Mouse (Mus musculus): ENCODE measurements around the gene Ado.

Gene Ado

GRCm38 (mm10) chr10:67535972-67536371, 12.8 kb downstream of the Ado start:
- DNase-seq = peak; percentile 65

DNA sequence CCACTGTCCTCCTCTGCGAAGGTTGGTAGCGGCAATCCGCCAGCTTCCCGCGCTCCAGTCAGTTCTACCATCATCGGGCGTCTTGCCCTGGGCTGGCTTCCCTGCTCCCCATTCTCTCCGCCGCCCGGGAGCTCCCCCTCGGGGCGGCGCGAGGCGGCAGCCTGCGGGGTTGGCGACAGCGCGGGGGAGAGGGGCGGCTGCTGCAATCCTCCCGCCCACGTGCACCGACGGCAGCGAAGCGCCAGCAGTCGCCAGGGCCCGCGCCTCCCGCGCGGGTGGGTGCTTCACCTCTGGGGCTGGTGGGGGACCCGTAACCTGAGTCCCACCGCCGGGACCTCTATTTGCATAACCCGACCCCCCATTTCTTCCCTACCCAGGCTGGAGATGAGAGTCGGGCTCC, 13.5 kb downstream of the Ado start, which contains the start of gene Egr2:
TSS of gene Egr2 (plus strand) at position 220 of the 400 bp plus-strand sequence.
- DNase-seq = no peak

DNA sequence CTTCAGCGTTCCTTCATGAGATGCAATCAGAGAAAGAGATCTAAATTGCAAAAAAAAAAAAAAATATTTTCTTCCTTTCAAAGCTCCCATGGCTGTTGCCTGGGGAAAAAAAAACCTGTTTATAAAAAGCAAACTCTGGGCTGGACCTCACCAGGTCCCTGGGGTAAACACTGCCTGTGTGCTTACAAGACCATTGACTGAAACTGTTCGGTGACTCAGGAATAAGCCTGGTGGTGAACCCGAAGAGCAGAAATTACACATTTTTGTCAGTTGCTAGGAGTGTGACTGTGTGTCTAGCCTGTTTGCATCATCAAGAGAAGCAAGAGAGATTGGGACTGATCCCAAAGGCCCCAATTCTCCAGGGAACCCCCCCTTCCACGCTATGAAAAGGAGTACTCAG, 19.0 kb downstream of the Ado start:
- DNase-seq = no peak

DNA sequence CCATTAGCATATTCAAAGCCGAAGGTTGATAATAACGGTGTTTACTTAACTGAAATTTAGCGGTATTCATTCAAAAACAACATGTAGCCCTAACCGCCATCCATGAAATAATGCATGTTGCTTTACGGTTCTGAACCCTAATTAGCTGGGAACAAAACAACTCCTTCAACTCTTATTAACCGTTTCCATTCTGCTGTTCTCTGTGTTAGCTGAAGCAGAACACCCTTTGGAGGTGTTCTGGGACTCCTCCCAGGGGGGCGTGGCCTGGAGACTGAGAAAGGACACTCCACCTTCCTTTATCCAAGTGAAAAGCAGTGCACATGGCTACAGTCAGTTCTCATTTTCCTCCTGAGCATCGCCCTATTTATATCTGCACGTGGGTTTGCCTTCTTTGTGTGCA, 22.3 kb downstream of the Ado start:
- no peak for DNase-seq

GRCm38 (mm10) chr10:67524694-67525093, 24.1 kb downstream of the Ado start:
- DNase-seq = no peak

DNA sequence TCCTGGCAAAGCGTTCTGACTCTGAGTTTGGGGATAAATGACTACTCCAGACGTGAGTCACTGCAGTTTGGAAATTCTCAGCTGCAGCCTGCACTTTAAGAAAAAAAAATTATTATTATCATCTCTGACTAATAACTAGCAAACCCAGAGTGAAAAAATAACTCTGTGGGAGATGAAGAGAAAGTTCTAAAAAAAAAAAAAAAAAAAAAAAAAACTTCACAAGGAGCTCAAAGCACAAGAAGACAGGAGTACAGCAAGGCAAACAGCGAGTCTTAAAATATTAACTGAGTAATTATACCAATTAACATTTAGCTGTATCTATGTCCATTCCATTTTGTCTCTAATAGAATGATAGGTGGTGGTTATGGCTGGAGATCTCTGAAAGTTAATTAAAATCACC, 24.6 kb downstream of the Ado start:
- no peak for DNase-seq

DNA sequence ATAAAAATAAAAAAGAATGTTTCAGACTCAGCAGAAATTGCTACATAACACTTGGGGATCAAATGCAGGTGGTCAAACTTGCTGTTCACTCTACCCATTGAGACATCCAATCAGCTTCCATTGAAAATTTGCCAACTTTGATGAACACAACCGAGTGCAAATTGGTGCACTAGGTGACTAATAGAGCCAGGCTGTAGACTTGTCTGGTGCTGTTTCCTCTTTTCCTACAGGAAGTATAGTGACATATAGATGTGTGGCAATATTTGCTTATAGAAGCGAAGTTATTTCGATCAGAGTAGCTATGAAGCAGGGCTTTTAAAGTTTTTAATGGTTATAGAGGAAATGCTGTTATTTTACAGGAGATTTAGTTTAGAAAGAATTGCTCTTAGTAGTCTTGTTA, 30.0 kb downstream of the Ado start:
- no peak for DNase-seq

DNA sequence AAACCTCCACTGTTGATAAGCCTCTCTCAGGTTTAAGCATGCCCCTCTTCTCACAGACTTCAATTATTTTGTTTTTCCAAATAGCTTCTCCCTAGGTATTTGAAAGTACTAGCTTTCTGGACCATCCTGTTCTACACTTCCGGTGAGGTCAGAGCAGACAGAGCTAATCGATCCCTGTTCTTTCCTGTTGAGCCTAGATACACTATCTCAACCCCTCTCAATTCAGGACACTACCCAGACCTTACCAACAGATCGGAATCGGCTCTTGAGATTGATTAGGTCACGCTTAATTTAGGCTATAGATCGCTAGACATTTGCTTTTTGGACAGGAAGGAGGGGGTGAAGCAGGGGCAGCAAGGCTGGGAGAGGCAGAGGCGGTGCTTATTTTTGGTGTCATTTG, 35.9 kb downstream of the Ado start:
- no peak for DNase-seq

- DNase-seq = peak; percentile 71
These were observed 36.5 kb downstream of the Ado start for GRCm38 (mm10) chr10:67512211-67512610.

- no peak for DNase-seq
These were observed 43.5 kb downstream of the Ado start for GRCm38 (mm10) chr10:67505248-67505647.

- no peak for DNase-seq
These were observed 44.7 kb downstream of the Ado start for GRCm38 (mm10) chr10:67504046-67504445.

DNA sequence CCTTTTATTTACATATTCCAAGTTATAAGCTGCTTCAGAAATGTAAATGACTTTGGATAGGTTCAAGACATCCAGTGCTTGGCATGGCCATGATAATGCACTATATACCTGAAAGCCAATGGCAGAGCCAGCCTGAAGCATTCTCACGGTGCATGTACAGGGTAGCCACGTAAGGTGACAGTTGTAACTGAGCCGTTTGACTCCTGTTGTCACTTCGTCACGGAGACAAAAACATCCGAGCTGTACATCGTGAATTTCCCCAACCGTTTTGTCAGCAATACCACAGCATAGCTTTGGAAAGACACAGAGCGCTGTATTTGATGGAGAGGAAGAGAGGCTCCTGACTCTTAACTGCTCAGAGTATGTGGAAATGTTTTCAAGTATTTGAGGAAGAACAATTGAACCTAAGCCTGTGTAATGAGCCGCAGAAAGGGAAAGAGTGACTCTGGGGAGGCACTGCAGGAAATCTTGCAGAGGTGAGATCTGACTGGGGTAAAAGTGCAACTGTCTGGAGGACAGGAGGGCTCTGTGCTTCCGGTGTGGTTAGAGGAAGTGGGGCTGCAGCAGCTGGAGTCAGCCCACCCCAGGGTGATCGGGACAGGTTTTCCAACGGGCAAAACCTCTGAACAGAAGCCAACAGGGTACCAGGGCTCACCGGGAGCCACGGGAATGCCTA, 45.3 kb downstream of the Ado start:
- no peak for DNase-seq

DNA sequence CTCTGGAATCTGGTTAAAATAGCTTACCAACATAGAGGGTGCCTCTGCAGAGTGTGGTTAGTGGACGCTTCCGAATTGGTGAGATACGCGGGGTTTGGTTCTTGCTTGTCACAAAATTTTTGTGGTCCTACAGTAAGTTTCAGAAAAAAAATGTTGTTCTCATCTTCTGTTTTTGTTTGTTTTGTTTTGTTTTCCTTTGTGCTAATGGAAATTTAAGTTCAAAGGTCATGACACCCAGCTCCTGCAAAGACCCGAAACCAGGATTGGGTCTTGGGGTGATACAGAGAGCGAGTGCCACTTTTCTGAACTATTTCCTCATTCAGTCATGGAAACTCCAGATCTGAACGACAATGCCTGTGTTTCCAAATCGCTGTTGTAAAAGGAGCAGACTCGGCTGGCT, 50.8 kb downstream of the Ado start:
- DNase-seq = no peak

DNA sequence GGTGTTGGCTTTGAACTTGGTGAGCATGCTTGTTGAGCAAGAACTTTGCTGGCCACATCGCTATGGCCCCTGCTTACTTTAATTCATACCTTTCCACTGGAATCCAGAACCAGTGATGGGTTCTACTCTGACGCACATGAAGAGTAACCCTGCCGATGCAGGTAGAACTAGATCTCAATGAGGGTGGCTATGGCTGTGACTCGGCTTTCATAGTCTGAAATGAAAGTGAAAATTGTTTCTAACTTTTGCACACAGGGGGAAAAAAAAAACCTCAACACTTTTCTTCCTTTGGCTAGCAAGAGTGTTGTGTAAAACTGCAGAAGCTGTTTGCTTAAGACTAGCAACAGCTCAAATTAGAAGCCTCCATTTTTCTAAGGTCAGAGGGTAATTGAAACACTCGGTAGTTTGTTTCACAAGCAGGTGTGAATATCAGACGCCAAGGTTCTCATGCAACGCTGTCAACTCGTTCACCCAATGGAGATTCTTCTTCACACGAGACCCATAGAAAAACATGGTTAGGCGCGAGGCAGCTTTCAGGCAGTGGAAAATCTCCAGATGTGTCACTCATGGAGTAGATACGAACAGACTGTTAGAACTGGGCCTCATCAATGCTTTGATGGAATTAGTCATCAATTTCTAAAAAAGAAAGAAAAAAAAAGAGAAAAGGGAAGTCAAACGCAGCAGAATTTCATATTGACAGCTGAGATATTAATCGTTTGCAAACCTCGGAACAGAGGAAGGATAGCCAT, 51.4 kb downstream of the Ado start:
- DNase-seq = no peak

Measured in right cerebral cortex, adult 18-20 months (tissue).